Mouse (Mus musculus) liver, embryonic 14.5 days (tissue): ENCODE results near the gene Vash2.

ENCODE experiments used
- CTCF ChIP-seq: IDR thresholded peaks from 2 replicates; pipeline ENCODE4 v1.5.1; 2016; ENCODE audit warnings: antibody characterized with exemption, low read depth, control low read depth
- EP300 ChIP-seq: IDR thresholded peaks from 2 replicates; pipeline ENCODE4 v1.6.1; 2016; ENCODE audit warnings: antibody characterized with exemption, low read depth

- TF ChIP-seq CTCF = no peak
- TF ChIP-seq EP300 = no peak
Measured at GRCm38 (mm10) chr1:190901082-190901481, 78.0 kb downstream of the Vash2 start.
